Mouse (Mus musculus) heart, adult 8-10 months (tissue): ENCODE measurements around the gene Olfr1368. TPM values are rescaled to one million over a fixed set of nuclear protein-coding genes. Genes with fewer than 3 reads are reported as not detected.
"Not testable (repeated sequence)": the region's sequence is repeated elsewhere in the genome, so short reads cannot be mapped to it uniquely, and the experiment has no call there.

Experiments
- DNase-seq: peaks from one replicate; pipeline ENCODE4 v3.0.0; 2022; ENCODE audit warnings: low spot score
- total RNA-seq, 4 experiments: library from RNA; stranded (reverse); gene quantifications; 2 replicates each; pipeline ENCODE4 v1.2.4; 2022

Olfr1368 gene
- total RNA-seq, 4 experiments from 2014 or later = not detected

GRCm38 (mm10) chr13:21167910-21168300, 22.2 kb upstream of the Olfr1368 start:
- peak; percentile 56 for DNase-seq

GRCm38 (mm10) chr13:21166936-21167909, 21.6 kb upstream of the Olfr1368 start:
- DNase-seq = peak; percentile 87

DNA sequence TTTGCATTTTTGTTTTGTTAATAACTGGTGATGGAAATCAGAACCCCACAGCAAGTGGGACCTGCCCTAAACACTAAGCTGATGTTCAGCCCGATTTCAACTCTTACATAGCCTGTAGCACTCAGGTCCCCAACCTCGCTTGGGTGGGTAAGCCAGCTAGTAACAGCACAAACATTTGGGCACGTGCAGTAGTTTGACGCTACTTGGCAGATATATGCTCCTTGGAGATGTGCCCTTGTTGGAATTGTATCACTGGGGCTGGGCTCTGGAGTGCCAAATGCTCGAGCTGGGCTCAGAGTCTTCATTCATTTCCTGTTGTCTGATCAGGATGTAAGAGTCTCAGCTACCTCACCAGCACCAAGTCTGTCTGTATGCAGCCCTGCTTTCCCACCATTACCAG, 16.9 kb upstream of the Olfr1368 start:
- no peak for DNase-seq

GRCm38 (mm10) chr13:21161591-21161990, 15.9 kb upstream of the Olfr1368 start:
- DNase-seq = no peak

- peak; percentile 95 for DNase-seq
Observed at GRCm38 (mm10) chr13:21160657-21161590, 15.3 kb upstream of the Olfr1368 start.

- peak; percentile 38 for DNase-seq
Observed at GRCm38 (mm10) chr13:21160041-21160511, 14.4 kb upstream of the Olfr1368 start.

DNA sequence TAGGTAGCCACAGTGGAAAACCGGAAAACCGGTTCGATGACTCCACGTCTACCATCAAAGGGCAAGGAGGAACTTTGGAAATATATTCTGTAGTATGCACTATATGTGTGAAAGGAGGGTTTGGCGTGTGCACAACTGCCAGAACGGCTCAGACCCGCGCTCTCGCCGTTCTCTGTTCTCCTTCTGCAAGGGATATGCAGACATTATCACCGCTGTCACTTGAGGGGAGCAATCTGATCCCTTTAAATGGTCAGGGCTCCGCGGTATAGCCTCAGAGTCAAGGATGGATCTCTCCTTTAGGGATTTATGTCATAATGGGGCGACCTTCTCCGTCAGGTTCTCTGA, 13.8 kb upstream of the Olfr1368 start:
- DNase-seq = no peak

- peak; percentile 88 for DNase-seq
Observed at GRCm38 (mm10) chr13:21158785-21159474, 13.3 kb upstream of the Olfr1368 start.

DNA sequence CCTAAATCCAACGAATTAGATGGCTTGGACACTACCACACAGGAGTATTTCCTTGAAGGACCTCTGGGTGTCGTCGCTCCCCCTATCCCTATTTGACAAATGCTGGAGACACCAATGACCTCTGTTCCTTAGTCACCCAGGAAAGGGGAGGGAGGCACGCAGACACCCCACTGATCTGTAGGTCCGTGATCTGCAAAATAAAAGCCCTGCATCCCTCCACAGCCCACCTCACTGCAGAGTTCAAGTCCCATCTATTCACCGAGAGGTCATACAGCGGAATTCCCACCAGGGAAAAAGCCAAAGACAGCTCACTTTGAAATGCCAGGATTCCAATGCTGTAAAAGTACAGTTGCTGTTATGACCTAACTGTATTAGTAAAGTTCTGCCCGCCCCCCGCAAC, 12.4 kb upstream of the Olfr1368 start:
- no peak for DNase-seq

- DNase-seq = no peak
Observed at GRCm38 (mm10) chr13:21155888-21156287, 10.2 kb upstream of the Olfr1368 start.

GRCm38 (mm10) chr13:21142421-21142820, 3.2 kb downstream of the Olfr1368 start:
- DNase-seq = no peak

DNA sequence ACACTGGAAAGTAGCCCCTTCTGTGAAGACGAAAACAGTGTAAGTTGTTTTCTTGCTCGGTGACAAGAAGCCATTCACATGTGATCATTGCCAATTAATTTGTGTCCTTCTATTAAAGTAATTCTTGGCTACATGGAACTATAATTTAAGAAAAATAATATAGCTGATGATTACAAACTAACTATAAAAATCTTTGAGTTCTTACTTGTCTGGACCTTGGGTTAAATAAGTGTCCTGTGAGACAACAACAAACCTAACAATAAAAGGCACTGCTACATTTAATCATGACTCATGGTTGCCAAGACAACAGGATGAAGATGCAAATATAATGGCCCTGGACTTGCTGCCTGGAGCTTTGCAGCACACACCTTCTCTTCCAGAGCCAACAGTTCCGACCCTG, 16.3 kb downstream of the Olfr1368 start, which contains the start of gene Olfr263:
Gene Olfr263, plus strand, starts transcription at position 301 of the 400 bp plus-strand sequence.
- not testable (repeated sequence) for DNase-seq

DNA sequence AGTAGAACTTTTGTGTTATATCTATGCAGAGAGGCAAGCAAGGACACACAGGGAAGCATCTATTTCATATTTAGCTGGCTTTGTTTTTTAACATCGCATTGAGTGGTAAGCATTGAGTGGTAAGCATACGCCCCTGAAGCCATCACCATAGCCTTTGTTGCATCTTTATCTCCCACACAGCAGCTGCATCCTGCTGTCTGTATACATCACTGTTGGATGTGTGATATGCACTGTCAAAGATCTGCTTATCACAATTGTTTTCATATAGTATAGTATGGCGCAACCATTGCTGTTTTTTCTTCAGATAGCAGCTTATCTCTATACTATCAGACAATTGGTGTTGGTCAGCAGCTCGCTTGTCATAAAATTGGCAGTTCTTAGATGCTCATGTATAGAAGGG, 31.5 kb downstream of the Olfr1368 start:
- no peak for DNase-seq

DNA sequence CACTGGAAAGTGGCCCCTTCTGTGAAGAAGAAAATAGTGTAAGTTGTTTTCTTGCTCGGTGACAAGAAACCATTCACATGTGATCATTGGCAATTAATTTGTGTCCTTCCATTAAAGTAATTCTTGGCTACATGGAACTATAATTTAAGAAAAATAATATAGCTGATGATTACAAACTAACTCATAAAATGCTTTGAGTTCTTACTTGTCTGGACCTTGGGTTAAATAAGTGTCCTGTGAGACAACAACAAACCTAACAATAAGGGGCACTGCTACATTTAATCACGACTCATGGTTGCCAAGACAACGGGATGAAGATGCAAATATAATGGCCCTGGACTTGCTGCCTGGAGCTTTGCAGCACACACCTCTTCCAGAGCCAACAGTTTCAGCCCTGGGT, 34.5 kb downstream of the Olfr1368 start, which contains the start of gene Olfr1369-ps1:
Gene Olfr1369-ps1, plus strand, starts transcription at position 301 of the 400 bp plus-strand sequence.
- DNase-seq = not testable (repeated sequence)

- DNase-seq = no peak
Observed at GRCm38 (mm10) chr13:21110441-21110840, 35.2 kb downstream of the Olfr1368 start.

DNA sequence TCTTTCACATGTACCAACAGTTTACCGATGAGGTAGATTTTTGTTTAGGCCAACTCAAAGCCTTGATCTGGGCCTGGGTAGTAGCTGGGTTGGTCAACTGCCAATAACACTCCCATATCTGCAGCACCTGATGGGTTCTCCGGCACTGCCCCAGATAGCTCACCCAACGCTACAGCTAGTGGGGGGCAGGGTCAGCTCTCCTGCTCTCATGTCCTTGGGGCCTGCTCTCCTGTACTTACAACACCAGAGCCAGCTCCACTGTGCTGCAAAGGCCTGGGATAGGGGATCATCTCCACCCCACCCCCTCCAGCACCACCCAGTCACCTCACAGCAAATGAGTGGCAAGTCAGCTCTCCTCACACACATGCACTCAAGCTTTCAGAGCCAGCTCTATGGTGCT, 35.9 kb downstream of the Olfr1368 start:
- no peak for DNase-seq

Other genes with a start within 250 kb of the Olfr1368 start
- not detected for gene Olfr1370, start 70.9 kb downstream of the Olfr1368 start, total RNA-seq
- gene Olfr1369-ps1, start 34.4 kb downstream of the Olfr1368 start, total RNA-seq = not detected
- gene Olfr263, start 16.2 kb downstream of the Olfr1368 start, total RNA-seq = not detected
- gene Trim27, start 33.6 kb upstream of the Olfr1368 start, total RNA-seq = 10 to 100 TPM; 17.7 to 20.3 (median 19.3) TPM
- gene Gpx5, start 146.9 kb upstream of the Olfr1368 start, total RNA-seq = not detected
- not detected for gene Gpx6, start 166.3 kb upstream of the Olfr1368 start, total RNA-seq
- gene Olfr1367, start 201.0 kb upstream of the Olfr1368 start, total RNA-seq = not detected
- gene Zscan12, start 217.0 kb upstream of the Olfr1368 start, total RNA-seq = 1 to 10 TPM; 4.5 to 6.0 (median 5.0) TPM